Mouse (Mus musculus): ENCODE measurements at regions not wholly inside any gene's neighbourhood (a gene's known extent, or its start where the extent isn't known, plus 50 kb on each side); places are given as distances from the start of the nearest gene placed in this dataset.

DNA sequence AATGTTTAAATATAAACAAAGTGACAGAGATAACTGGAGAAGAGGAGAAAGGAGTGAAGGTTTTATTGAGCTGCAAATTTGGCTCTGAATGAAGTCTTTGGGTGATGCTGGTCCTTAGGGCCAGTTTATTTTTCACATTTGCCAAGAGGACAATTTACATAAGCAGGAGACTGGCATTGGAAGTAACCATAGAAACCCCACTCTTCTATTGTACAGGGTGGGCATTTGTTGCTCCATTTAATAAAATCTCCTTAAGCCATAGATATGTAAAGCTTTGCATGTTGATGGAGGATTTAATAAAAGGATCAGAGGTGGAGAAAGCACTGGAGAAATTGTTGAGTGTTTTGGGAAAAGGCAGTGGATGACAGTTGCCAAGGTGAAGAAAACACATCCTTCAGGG lies 178.8 kb upstream of the Crbn start:
- no peaks in the 10 kb centered on the region for H3K27me3 ChIP-seq (replicated peaks; ENCODE audit: control insufficient read depth, insufficient read depth, low read length)
- H3K4me3 ChIP-seq (ENCODE audit: insufficient read depth, low read depth, low read length): no peak overlapping the region
- no peaks in the 10 kb centered on the region for H3K4me1 ChIP-seq (ENCODE audit: control insufficient read depth, insufficient read depth, low read length)
- no peak overlapping the region for H3K27ac ChIP-seq (ENCODE audit: insufficient read depth, low read depth, low read length)
- no peak for DNase-seq
- no peak for TF ChIP-seq POLR2A (IDR thresholded peaks at IDR 0.05; ENCODE audit: low read depth, low read length)
- no peak for TF ChIP-seq CTCF (conservative IDR thresholded peaks at IDR 0.05; ENCODE audit: insufficient read depth, insufficient read length, low read depth, low read length)
- no peaks in the 10 kb centered on the region for H3K36me3 ChIP-seq (ENCODE audit: control insufficient read depth, insufficient read depth, low read length)

DNA sequence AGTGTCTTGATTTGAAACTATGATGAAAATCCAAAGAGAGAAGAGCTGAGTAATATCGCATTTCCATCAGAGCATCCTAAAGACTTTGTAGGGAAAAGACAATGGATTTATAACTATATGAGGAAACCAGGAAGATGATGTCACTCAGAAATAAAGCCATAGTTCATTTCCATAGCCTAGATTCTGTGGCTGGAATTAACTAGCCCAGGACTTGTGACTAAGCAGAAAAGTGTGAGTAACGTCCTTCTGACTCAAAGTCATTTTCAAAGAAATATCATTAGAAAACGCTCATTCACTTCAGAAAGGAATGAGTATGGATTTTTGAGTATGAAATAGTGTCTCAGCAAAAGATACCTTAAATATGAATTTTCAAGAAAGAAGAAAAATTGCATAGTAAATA lies 179.9 kb upstream of the Crbn start:
- H3K4me3 ChIP-seq (ENCODE audit: insufficient read depth, low read depth, low read length): no peak overlapping the region
- H3K4me1 ChIP-seq (ENCODE audit: control insufficient read depth, insufficient read depth, low read length): no peaks in the 10 kb centered on the region
- H3K27me3 ChIP-seq (replicated peaks; ENCODE audit: control insufficient read depth, insufficient read depth, low read length): no peaks in the 10 kb centered on the region
- H3K27ac ChIP-seq (ENCODE audit: insufficient read depth, low read depth, low read length): no peak overlapping the region
- DNase-seq: no peak
- WGBS: 79% methylated on average over 3 of the region's 3 CpGs
- TF ChIP-seq CTCF (conservative IDR thresholded peaks at IDR 0.05; ENCODE audit: insufficient read depth, insufficient read length, low read depth, low read length) (no peak), POLR2A (IDR thresholded peaks at IDR 0.05; ENCODE audit: low read depth, low read length) (no peak)
- no peaks in the 10 kb centered on the region for H3K36me3 ChIP-seq (ENCODE audit: control insufficient read depth, insufficient read depth, low read length)

DNA sequence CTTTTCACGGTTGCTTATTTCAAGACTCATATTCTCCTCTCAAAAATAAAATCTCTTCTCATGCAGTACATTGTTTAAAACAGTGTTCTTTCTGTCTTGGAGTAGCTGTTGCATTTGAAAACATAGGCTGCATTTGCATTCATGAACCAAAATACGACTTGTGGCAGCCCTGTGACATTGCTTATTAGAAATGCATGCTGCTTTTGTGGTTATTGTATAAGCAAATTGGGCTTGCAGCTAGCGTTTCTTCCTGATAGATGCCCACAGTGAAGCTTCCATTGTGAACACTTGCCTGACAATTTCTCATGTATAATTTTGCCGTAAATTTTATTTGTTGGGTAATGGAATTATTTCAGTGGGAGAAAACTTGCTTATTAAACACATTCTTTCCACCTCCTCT lies 180.3 kb upstream of the Crbn start:
- Histone ChIP-seq H3K27ac (ENCODE audit: insufficient read depth, low read depth, low read length) (no peak overlapping the region), H3K27me3 (replicated peaks; ENCODE audit: control insufficient read depth, insufficient read depth, low read length) (no peaks in the 10 kb centered on the region), H3K4me3 (ENCODE audit: insufficient read depth, low read depth, low read length) (no peak overlapping the region), H3K4me1 (ENCODE audit: control insufficient read depth, insufficient read depth, low read length) (no peaks in the 10 kb centered on the region), H3K36me3 (ENCODE audit: control insufficient read depth, insufficient read depth, low read length) (no peaks in the 10 kb centered on the region)
- no peak for DNase-seq
- WGBS: 78% methylated on average over 4 of the region's 4 CpGs
- TF ChIP-seq POLR2A (IDR thresholded peaks at IDR 0.05; ENCODE audit: low read depth, low read length) (no peak), CTCF (conservative IDR thresholded peaks at IDR 0.05; ENCODE audit: insufficient read depth, insufficient read length, low read depth, low read length) (no peak)

DNA sequence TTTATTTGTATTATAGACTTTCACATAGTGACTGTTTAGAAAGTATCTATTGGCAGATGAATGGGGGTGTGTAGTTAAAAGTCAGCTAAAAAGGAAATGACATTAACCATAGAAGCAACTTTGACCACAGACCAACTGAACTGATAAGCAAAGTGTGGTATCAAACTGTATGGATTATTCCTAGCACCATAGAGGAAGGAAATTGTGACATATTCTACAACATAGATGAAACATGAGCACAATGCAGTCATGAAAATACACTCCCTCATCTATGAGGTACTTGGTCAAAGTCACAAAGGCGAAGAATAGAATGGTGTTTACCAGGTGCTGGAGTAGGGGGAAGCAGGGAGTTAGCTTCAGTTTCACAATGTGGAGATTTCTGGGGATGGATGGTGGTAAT lies 181.4 kb upstream of the Crbn start:
- Histone ChIP-seq H3K4me3 (ENCODE audit: insufficient read depth, low read depth, low read length) (no peak overlapping the region), H3K27ac (ENCODE audit: insufficient read depth, low read depth, low read length) (no peak overlapping the region), H3K27me3 (replicated peaks; ENCODE audit: control insufficient read depth, insufficient read depth, low read length) (no peaks in the 10 kb centered on the region), H3K4me1 (ENCODE audit: control insufficient read depth, insufficient read depth, low read length) (no peaks in the 10 kb centered on the region), H3K36me3 (ENCODE audit: control insufficient read depth, insufficient read depth, low read length) (no peaks in the 10 kb centered on the region)
- no peak for TF ChIP-seq POLR2A (IDR thresholded peaks at IDR 0.05; ENCODE audit: low read depth, low read length)
- TF ChIP-seq CTCF (conservative IDR thresholded peaks at IDR 0.05; ENCODE audit: insufficient read depth, insufficient read length, low read depth, low read length): no peak
- DNase-seq: no peak
- WGBS: 89% methylated on average over 1 of the region's 1 CpGs

DNA sequence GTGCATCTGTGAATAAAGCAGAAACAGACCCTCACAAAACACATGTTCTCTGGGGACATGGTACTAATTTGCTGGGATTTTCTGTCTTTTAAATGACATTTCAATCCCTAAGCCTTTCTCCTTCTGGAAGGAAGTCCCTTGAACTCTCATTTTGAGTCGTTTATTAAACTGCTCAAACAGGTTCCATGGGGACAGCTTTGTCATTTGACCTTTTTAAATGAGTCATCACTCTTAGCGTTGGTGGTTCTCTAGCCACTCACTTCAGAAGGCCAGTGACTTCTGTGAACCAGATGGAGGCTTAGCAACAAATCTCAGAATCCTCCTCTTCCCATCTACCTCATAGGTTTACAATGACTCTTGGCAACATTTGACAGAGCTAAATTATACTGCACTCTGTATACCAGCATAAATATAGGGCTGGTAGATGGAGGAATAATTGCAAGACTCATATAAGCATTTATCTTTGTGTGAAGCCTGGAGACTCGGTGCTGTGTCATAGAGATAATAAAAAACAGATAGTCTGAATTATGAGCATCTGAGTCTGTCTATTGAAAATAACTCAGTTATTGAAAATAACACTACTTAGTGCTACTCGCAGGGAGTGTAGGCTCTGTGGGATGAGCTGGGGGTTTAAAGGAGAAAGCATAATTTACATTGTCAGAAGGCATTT lies 185.4 kb upstream of the Crbn start:
- no peak overlapping the region for H3K27ac ChIP-seq (ENCODE audit: insufficient read depth, low read depth, low read length)
- no peak for DNase-seq
- TF ChIP-seq CTCF (conservative IDR thresholded peaks at IDR 0.05; ENCODE audit: insufficient read depth, insufficient read length, low read depth, low read length): no peak
- TF ChIP-seq POLR2A (IDR thresholded peaks at IDR 0.05; ENCODE audit: low read depth, low read length): no peak
- no peaks in the 10 kb centered on the region for H3K36me3 ChIP-seq (ENCODE audit: control insufficient read depth, insufficient read depth, low read length)
- WGBS: 34% methylated on average over 4 of the region's 4 CpGs
- no peak overlapping the region for H3K4me3 ChIP-seq (ENCODE audit: insufficient read depth, low read depth, low read length)
- H3K4me1 ChIP-seq (ENCODE audit: control insufficient read depth, insufficient read depth, low read length): no peaks in the 10 kb centered on the region
- H3K27me3 ChIP-seq (replicated peaks; ENCODE audit: control insufficient read depth, insufficient read depth, low read length): no peaks in the 10 kb centered on the region

DNA sequence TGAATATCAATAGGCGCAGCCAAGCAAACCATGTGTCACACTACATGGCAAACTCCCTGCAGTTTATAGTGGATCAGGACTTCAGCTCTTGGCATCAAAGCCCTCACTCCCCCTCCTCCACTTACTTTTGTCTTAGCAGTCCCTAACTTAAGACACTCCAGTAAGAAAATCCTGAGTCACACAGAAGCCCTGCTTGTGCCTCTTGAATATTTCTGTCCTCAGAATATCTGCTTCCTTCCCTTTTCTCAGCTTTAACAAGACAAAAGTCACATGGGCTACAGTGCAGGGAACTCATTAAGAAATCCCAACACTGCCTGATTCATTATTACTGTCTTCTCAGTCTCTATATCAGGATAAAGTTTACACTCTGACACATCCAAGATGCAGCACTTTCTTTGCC lies 191.7 kb upstream of the Crbn start:
- Histone ChIP-seq H3K4me3 (ENCODE audit: insufficient read depth, low read depth, low read length) (no peak overlapping the region), H3K27ac (ENCODE audit: insufficient read depth, low read depth, low read length) (no peak overlapping the region), H3K4me1 (ENCODE audit: control insufficient read depth, insufficient read depth, low read length) (no peaks in the 10 kb centered on the region), H3K36me3 (ENCODE audit: control insufficient read depth, insufficient read depth, low read length) (no peaks in the 10 kb centered on the region), H3K27me3 (replicated peaks; ENCODE audit: control insufficient read depth, insufficient read depth, low read length) (no peaks in the 10 kb centered on the region)
- TF ChIP-seq POLR2A (IDR thresholded peaks at IDR 0.05; ENCODE audit: low read depth, low read length) (no peak), CTCF (conservative IDR thresholded peaks at IDR 0.05; ENCODE audit: insufficient read depth, insufficient read length, low read depth, low read length) (no peak)
- 94% methylated on average over 1 of the region's 1 CpGs for WGBS
- no peak for DNase-seq

DNA sequence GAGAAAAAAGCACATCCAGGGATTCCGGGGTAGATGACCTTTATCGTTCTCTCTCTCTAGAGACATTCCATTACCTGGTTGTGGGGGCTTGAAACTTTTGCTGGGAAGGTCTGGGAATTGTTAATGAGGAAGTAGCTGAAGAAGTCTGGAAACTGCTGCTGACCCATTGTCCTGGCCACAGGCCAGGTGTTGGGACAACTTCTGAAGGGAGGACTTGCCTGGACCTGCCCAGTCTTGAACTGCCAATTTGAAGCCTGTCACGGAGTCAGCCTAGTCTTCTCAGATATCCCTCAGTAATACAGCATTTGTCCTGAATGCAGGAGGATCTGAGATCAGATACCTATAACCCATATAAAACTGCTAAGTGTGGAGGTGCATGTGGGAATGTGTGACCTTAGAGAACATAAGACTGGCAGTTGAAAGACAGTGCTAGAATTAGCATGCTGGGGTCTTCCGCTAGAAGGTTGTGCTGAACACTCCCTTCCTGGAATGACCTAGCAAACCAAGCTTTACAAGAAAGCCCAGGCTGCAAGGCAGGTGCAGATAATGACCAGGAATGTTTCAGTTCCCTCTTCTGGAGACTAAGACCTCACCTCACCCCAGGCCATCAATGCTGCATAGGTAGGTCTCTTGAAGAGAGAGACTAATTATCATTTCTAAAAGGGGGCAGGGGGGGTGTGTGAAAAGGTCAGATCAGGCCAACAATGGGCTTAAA lies 204.7 kb upstream of the Crbn start:
- H3K4me3 ChIP-seq (ENCODE audit: insufficient read depth, low read depth, low read length): no peak overlapping the region
- H3K27ac ChIP-seq (ENCODE audit: insufficient read depth, low read depth, low read length): no peak overlapping the region
- no peak for DNase-seq
- no peaks in the 10 kb centered on the region for H3K36me3 ChIP-seq (ENCODE audit: control insufficient read depth, insufficient read depth, low read length)
- TF ChIP-seq CTCF (conservative IDR thresholded peaks at IDR 0.05; ENCODE audit: insufficient read depth, insufficient read length, low read depth, low read length) (no peak), POLR2A (IDR thresholded peaks at IDR 0.05; ENCODE audit: low read depth, low read length) (no peak)
- H3K27me3 ChIP-seq (replicated peaks; ENCODE audit: control insufficient read depth, insufficient read depth, low read length): no peaks in the 10 kb centered on the region
- no peaks in the 10 kb centered on the region for H3K4me1 ChIP-seq (ENCODE audit: control insufficient read depth, insufficient read depth, low read length)
- 80% methylated on average over 4 of the region's 4 CpGs for WGBS

All from kidney, adult 2 months (tissue).